Mouse (Mus musculus): ENCODE data around the gene Kif24. TPM values are rescaled to one million over a fixed set of nuclear protein-coding genes. Genes with fewer than 3 reads are reported as not detected.

Kif24 gene
- polyA plus RNA-seq, 1 experiment from 2014 or later, result 8.9 TPM

- 72% methylated on average over 4 of the region's 4 CpGs for WGBS
- no peaks in the 10 kb centered on the region for H3K9me3 ChIP-seq (replicated peaks)
- ATAC-seq, result no peak
Measured at GRCm38 (mm10) chr4:41500787-41501186, 36.1 kb upstream of the Kif24 start.

DNA sequence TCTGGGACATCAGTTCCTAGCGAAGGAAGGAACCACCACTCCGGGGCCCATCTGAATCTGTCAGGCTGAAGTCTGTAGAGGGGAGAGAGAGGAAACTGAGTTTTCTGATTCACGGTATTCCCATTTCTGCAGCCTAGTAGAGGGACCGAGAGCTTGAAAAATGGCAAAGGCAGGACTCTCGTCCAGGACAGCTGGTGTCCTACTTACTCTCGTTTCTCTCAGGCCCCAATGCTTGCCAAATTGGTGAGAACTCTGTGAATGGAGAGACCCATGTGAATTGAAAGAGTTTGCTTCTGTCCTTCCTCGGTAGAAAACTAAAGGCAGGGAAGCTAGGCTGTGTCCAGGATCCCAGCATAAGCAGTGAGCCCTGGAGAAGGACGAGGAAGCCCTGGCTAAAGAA is 34.9 kb upstream of the Kif24 start:
- H3K9ac ChIP-seq, result peak overlapping the region; percentile 1; the same call in 1 of the 2 replicates
- no peaks in the 10 kb centered on the region for H3K9me3 ChIP-seq (replicated peaks)
- peak overlapping the region; percentile 61; the same call in 1 of the 2 replicates for H3K4me2 ChIP-seq
- no peaks in the 10 kb centered on the region for H3K36me3 ChIP-seq (ENCODE audit: poor library complexity, severe bottlenecking)
- ATAC-seq, result no peak
- peaks cover 62% of the 10 kb centered on the region for H3K27me3 ChIP-seq
- peaks cover 42% of the 10 kb centered on the region for H3K4me1 ChIP-seq
- H3K4me3 ChIP-seq, result no peak overlapping the region
- WGBS, result 59% methylated on average over 8 of the region's 8 CpGs
- H3K27ac ChIP-seq, result no peak overlapping the region

More at GRCm38 (mm10) chr4:41500787-41501186, 36.1 kb upstream of the Kif24 start:
- Histone ChIP-seq H3K36me3 (ENCODE audit: poor library complexity, severe bottlenecking) (no peaks in the 10 kb centered on the region), H3K4me1 (peaks cover 42% of the 10 kb centered on the region), H3K4me3 (no peak overlapping the region), H3K27me3 (peaks cover 62% of the 10 kb centered on the region), H3K27ac (no peak overlapping the region), H3K4me2 (no peak overlapping the region), H3K9ac (no peak overlapping the region)

DNA sequence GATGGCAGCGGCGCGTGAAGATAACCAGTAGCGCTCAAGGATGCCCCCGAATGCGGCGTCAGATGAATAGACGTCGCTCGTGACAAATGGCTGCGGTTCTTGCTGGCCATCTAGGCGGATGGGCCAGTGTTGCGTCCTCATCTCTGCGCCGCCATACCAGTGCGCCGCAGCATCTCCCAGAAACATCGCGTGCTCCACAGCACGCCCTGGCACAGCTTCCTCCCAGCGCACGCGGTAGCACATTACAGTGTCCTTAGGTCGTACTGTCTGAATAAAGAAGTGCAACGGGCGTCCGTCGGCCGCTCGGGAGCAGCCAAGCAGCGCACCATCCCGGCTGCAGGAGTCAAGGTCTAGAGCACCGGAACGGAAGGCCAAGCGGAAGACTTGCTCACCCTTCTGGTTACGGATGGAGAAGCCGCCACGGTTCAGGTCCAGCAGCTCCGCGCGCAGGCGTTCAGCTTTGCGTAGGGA is 34.3 kb upstream of the Kif24 start:
- WGBS, result 6% methylated on average over 43 of the region's 43 CpGs
- H3K27me3 ChIP-seq, result peaks cover 62% of the 10 kb centered on the region
- ATAC-seq, result no peak

GRCm38 (mm10) chr4:41497995-41498845 is 33.5 kb upstream of the Kif24 start:
- Histone ChIP-seq H3K27me3 (peaks cover 62% of the 10 kb centered on the region), H3K4me1 (peaks cover 42% of the 10 kb centered on the region), H3K9ac (peak overlapping the region; percentile 27), H3K9me3 (replicated peaks) (no peaks in the 10 kb centered on the region), H3K4me2 (peak overlapping the region; percentile 61), H3K27ac (no peak overlapping the region), H3K4me3 (peak overlapping the region; percentile 33), H3K36me3 (ENCODE audit: poor library complexity, severe bottlenecking) (no peaks in the 10 kb centered on the region)
- 11% methylated on average over 72 of the region's 72 CpGs for WGBS
- ATAC-seq, result no peak

More for the DNA sequence above, 34.3 kb upstream of the Kif24 start:
- Histone ChIP-seq H3K4me2 (peak overlapping the region; percentile 61), H3K9me3 (replicated peaks) (no peaks in the 10 kb centered on the region), H3K9ac (peak overlapping the region; percentile 1), H3K4me1 (peaks cover 42% of the 10 kb centered on the region), H3K36me3 (ENCODE audit: poor library complexity, severe bottlenecking) (no peaks in the 10 kb centered on the region), H3K27ac (no peak overlapping the region), H3K4me3 (peak overlapping the region; percentile 33)

GRCm38 (mm10) chr4:41497579-41497978 is 32.9 kb upstream of the Kif24 start:
- WGBS, result 2% methylated on average over 34 of the region's 34 CpGs
- H3K9me3 ChIP-seq (replicated peaks), result no peaks in the 10 kb centered on the region
- peaks cover 40% of the 10 kb centered on the region for H3K4me1 ChIP-seq
- H3K27me3 ChIP-seq, result peaks cover 62% of the 10 kb centered on the region
- no peaks in the 10 kb centered on the region for H3K36me3 ChIP-seq (ENCODE audit: poor library complexity, severe bottlenecking)
- H3K4me3 ChIP-seq, result peak overlapping the region; percentile 33
- no peak for ATAC-seq
- peak overlapping the region; percentile 61 for H3K4me2 ChIP-seq
- no peak overlapping the region for H3K9ac ChIP-seq
- no peak overlapping the region for H3K27ac ChIP-seq

- H3K4me3 ChIP-seq, result no peak overlapping the region; the same call in 1 of the 2 replicates
- no peaks in the 10 kb centered on the region for H3K9me3 ChIP-seq (replicated peaks)
- 39% methylated on average over 5 of the region's 5 CpGs for WGBS
- no peaks in the 10 kb centered on the region for H3K36me3 ChIP-seq (ENCODE audit: poor library complexity, severe bottlenecking)
- peak overlapping the region; percentile 61; the same call in 1 of the 2 replicates for H3K4me2 ChIP-seq
- peaks cover 58% of the 10 kb centered on the region for H3K27me3 ChIP-seq
- H3K4me1 ChIP-seq, result peaks cover 34% of the 10 kb centered on the region
- H3K9ac ChIP-seq, result no peak overlapping the region
- H3K27ac ChIP-seq, result no peak overlapping the region
- ATAC-seq, result 0 out of 2 replicates have a peak, but pooled peaks have one; percentile 17
Measured at GRCm38 (mm10) chr4:41497046-41497445, 32.4 kb upstream of the Kif24 start.

- Histone ChIP-seq H3K4me3 (no peak overlapping the region), H3K4me1 (peaks cover 29% of the 10 kb centered on the region), H3K4me2 (no peak overlapping the region), H3K27me3 (peaks cover 46% of the 10 kb centered on the region), H3K9ac (no peak overlapping the region), H3K9me3 (replicated peaks) (no peaks in the 10 kb centered on the region), H3K36me3 (ENCODE audit: poor library complexity, severe bottlenecking) (no peaks in the 10 kb centered on the region), H3K27ac (no peak overlapping the region)
- ATAC-seq, result peak; percentile 62
- WGBS, result 55% methylated on average over 11 of the region's 11 CpGs
Measured at GRCm38 (mm10) chr4:41495850-41496249, 31.2 kb upstream of the Kif24 start.

GRCm38 (mm10) chr4:41495076-41495475 is 30.4 kb upstream of the Kif24 start:
- Histone ChIP-seq H3K36me3 (ENCODE audit: poor library complexity, severe bottlenecking) (no peaks in the 10 kb centered on the region), H3K9ac (no peak overlapping the region), H3K27me3 (peaks cover 38% of the 10 kb centered on the region), H3K27ac (no peak overlapping the region), H3K4me2 (no peak overlapping the region), H3K9me3 (replicated peaks) (no peaks in the 10 kb centered on the region), H3K4me3 (no peak overlapping the region), H3K4me1 (peaks cover 29% of the 10 kb centered on the region)
- WGBS, result 74% methylated on average over 4 of the region's 4 CpGs
- ATAC-seq, result no peak

DNA sequence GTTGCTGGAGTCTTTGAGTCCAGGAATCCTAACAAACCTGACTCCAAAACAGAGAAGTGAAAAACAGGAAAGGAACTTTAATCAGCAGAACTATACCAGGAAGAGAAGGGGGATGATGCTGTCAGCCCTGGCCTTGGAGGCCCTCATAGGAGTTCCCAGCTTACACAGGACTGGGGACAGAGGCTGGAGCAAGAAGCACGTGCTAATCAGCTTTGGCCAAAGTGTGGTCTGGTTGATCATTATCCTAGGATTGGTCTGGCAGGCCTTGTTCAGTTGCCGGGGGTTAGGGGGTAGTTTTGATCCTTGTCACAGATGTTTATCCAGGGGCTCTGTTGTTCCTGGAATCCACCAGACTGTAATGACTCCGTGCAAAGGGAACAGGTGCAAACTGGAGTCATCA is 29.7 kb upstream of the Kif24 start:
- no peak overlapping the region for H3K4me2 ChIP-seq
- no peak overlapping the region for H3K27ac ChIP-seq
- H3K27me3 ChIP-seq, result peaks cover 31% of the 10 kb centered on the region
- H3K36me3 ChIP-seq (ENCODE audit: poor library complexity, severe bottlenecking), result no peaks in the 10 kb centered on the region
- H3K9me3 ChIP-seq (replicated peaks), result no peaks in the 10 kb centered on the region
- H3K4me1 ChIP-seq, result peaks cover 28% of the 10 kb centered on the region
- no peak for ATAC-seq
- whole genome bisulfite sequencing, result 58% methylated on average over 3 of the region's 3 CpGs
- H3K9ac ChIP-seq, result no peak overlapping the region
- no peak overlapping the region for H3K4me3 ChIP-seq

DNA sequence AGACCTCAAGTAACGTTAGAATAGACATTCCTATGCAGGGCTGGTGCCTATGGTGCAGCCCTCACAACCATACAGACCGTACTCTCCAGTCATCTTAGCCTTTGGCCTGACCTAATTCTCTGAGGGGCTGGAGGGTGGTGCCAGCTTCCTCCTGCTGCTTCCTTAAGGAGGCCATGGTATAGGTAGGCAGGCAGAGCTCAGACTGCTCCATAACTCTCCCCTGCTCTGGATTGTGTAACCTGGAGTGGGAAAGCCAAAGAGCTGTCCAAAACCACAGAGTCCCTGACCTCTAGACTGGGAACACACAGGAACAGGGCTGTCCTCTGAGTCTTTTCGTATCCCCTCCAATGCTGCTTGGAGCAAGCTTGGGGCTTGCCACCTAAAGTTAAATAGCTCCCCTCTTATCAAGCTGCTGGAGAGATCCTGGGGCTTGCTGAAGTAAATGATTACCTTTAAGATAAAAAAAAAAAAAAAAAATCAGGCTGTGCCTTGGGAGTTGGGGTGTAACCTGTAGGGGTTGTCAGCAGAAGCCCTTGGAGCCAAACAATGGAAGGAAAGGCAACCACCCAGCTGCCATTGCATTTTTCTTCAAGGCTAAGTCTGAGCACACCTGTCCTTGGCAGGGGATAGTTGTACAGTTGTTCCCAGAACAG is 28.9 kb upstream of the Kif24 start:
- no peak overlapping the region for H3K4me3 ChIP-seq
- no peaks in the 10 kb centered on the region for H3K9me3 ChIP-seq (replicated peaks)
- H3K27me3 ChIP-seq, result peaks cover 23% of the 10 kb centered on the region
- H3K36me3 ChIP-seq (ENCODE audit: poor library complexity, severe bottlenecking), result no peaks in the 10 kb centered on the region
- no peak overlapping the region for H3K27ac ChIP-seq
- ATAC-seq, result no peak
- no peak overlapping the region for H3K4me2 ChIP-seq
- no peak overlapping the region for H3K9ac ChIP-seq
- peaks cover 20% of the 10 kb centered on the region for H3K4me1 ChIP-seq
- 70% methylated on average over 3 of the region's 3 CpGs for WGBS

DNA sequence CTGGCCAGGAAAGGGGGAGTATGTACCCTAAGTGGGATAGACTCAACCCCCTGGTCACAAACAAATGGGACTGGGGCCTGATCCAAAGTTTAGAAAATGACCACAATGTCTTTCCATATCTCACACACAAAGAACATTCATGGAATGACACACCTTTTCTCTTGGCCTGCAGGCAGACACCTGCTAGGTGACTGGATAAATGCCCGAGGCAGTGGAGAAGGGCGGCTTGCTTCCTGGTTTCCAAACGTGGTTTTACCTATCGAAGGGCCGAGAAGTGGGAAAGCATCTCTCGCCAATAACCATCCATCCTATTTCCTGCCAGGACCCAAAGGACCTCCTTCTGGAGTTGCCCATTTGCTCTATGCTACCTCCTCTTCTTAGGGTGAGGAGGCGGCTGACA is 28.3 kb upstream of the Kif24 start:
- Histone ChIP-seq H3K4me3 (no peak overlapping the region), H3K9ac (no peak overlapping the region), H3K9me3 (replicated peaks) (no peaks in the 10 kb centered on the region), H3K4me1 (peaks cover 14% of the 10 kb centered on the region), H3K27me3 (peaks cover 17% of the 10 kb centered on the region), H3K36me3 (ENCODE audit: poor library complexity, severe bottlenecking) (no peaks in the 10 kb centered on the region), H3K27ac (no peak overlapping the region), H3K4me2 (no peak overlapping the region)
- no peak for ATAC-seq
- WGBS, result 84% methylated on average over 7 of the region's 7 CpGs

- Histone ChIP-seq H3K36me3 (ENCODE audit: poor library complexity, severe bottlenecking) (peaks cover 26% of the 10 kb centered on the region), H3K9ac (no peak overlapping the region), H3K4me1 (peaks cover 9% of the 10 kb centered on the region), H3K4me3 (no peak overlapping the region), H3K27me3 (no peaks in the 10 kb centered on the region), H3K4me2 (no peak overlapping the region; the same call in 1 of the 2 replicates), H3K27ac (no peak overlapping the region), H3K9me3 (replicated peaks) (0 out of 2 replicates have a peak, but pooled peaks cover 3% of the 10 kb centered on the region)
- no peak for ATAC-seq
- WGBS, result 51% methylated on average over 6 of the region's 6 CpGs
Measured at GRCm38 (mm10) chr4:41481601-41482017, 16.9 kb upstream of the Kif24 start.

All from forebrain, embryonic 13.5 days (tissue).